Mouse (Mus musculus) heart, postnatal 0 days (tissue): ENCODE measurements around the gene Ildr2.

Source experiments
- CTCF ChIP-seq: IDR thresholded peaks from 2 replicates; pipeline ENCODE4 v1.5.1; 2016; ENCODE audit warnings: antibody characterized with exemption, control low read depth, low read depth
- EP300 ChIP-seq: IDR thresholded peaks from 2 replicates; pipeline ENCODE4 v1.6.1; 2016; ENCODE audit warnings: antibody characterized with exemption, low read depth

- no peak for TF ChIP-seq CTCF
- no peak for TF ChIP-seq EP300
These were observed 32.3 kb downstream of the Ildr2 start for GRCm38 (mm10) chr1:166286231-166286630.
